Mouse (Mus musculus) heart, postnatal 4 days (tissue): ENCODE data around the gene Ifitm7. TPM values are rescaled to one million over a fixed set of nuclear protein-coding genes. Genes with fewer than 3 reads are reported as not detected.
"Not testable (repeated sequence)": the region's sequence is repeated elsewhere in the genome, so short reads cannot be mapped to it uniquely, and the experiment has no call there.

ENCODE experiments used
- DNase-seq: peaks from one replicate; pipeline ENCODE4 v3.0.0; 2021
- total RNA-seq, 2 experiments: library from RNA; stranded (reverse); gene quantifications; 2 replicates each; pipeline ENCODE4 v1.2.3; 2021

Gene Ifitm7
- total RNA-seq, 2 experiments from 2014 or later: not detected

- DNase-seq: not testable (repeated sequence)
These were observed 9.7 kb downstream of the Ifitm7 start for GRCm38 (mm10) chr16:13977026-13977425.

- DNase-seq: not testable (repeated sequence)
These were observed 10.3 kb downstream of the Ifitm7 start for GRCm38 (mm10) chr16:13976358-13976896.

GRCm38 (mm10) chr16:13972051-13972450, 14.6 kb downstream of the Ifitm7 start:
- no peak for DNase-seq

- DNase-seq: no peak
These were observed 17.6 kb downstream of the Ifitm7 start for GRCm38 (mm10) chr16:13969096-13969495.

GRCm38 (mm10) chr16:13962053-13962452, 24.6 kb downstream of the Ifitm7 start:
- no peak for DNase-seq

GRCm38 (mm10) chr16:13951245-13951644, 35.4 kb downstream of the Ifitm7 start:
- no peak for DNase-seq

GRCm38 (mm10) chr16:13946306-13946705, 40.4 kb downstream of the Ifitm7 start:
- no peak for DNase-seq

GRCm38 (mm10) chr16:13945153-13945552, 41.5 kb downstream of the Ifitm7 start:
- no peak for DNase-seq

GRCm38 (mm10) chr16:13944752-13945151, 41.9 kb downstream of the Ifitm7 start:
- no peak for DNase-seq

- no peak for DNase-seq
These were observed 42.5 kb downstream of the Ifitm7 start for GRCm38 (mm10) chr16:13944178-13944577.

GRCm38 (mm10) chr16:13940847-13941395, 45.8 kb downstream of the Ifitm7 start:
- no peak for DNase-seq

GRCm38 (mm10) chr16:13940139-13940846, 46.4 kb downstream of the Ifitm7 start:
- DNase-seq: peak; percentile 39

Other genes with a start within 250 kb of the Ifitm7 start
- gene Rrn3, start 206.2 kb downstream of the Ifitm7 start, total RNA-seq: 10 to 100 TPM; 46.7 to 49.4 TPM
- gene Ntan1, start 168.0 kb downstream of the Ifitm7 start, total RNA-seq: 10 to 100 TPM; 74.8 to 76.1 TPM
- gene Pdxdc1, start 83.8 kb downstream of the Ifitm7 start, total RNA-seq: 10 to 100 TPM; 87.8 to 88.9 TPM
- gene Mpv17l, start 83.7 kb downstream of the Ifitm7 start, total RNA-seq: 1 to 10 TPM; 1.3 to 2.1 TPM
- gene 2900011O08Rik, start 284 bp downstream of the Ifitm7 start, total RNA-seq: under 1 TPM in 1 of 2 experiments, not detected in 1; 0.18 TPM
- 10 to 100 TPM; 48.7 to 52.7 TPM for gene Nde1, start 176.4 kb upstream of the Ifitm7 start, total RNA-seq
- gene Marf1, start 176.5 kb upstream of the Ifitm7 start, total RNA-seq: 10 to 100 TPM; 24.7 to 24.8 TPM